Mouse (Mus musculus): Measurements from ENCODE around the gene Smarca2. TPM values are rescaled to one million over a fixed set of nuclear protein-coding genes. Genes with fewer than 3 reads are reported as not detected.
"Not testable (repeated sequence)": the region's sequence is repeated elsewhere in the genome, so short reads cannot be mapped to it uniquely, and the experiment has no call there.

The Smarca2 gene
- polyA plus RNA-seq, 1 experiment from 2014 or later: 140 TPM

- Histone ChIP-seq H3K9me3 (ENCODE audit: control insufficient read depth, low read length) (no peaks in the 10 kb centered on the region), H3K4me3 (replicated peaks; ENCODE audit: low read depth, low read length) (no peak overlapping the region), H3K9ac (replicated peaks; ENCODE audit: low read length) (no peak overlapping the region), H3K36me3 (ENCODE audit: control insufficient read depth, insufficient read depth, low read length) (no peaks in the 10 kb centered on the region), H3K27me3 (ENCODE audit: control insufficient read depth, insufficient read depth, low read length) (no peaks in the 10 kb centered on the region), H3K4me1 (ENCODE audit: control insufficient read depth, insufficient read depth, low read length) (no peaks in the 10 kb centered on the region), H3K4me2 (ENCODE audit: low read length) (no peak overlapping the region), H3K27ac (replicated peaks; ENCODE audit: low read depth, low read length) (no peak overlapping the region)
- DNase-seq: no peak
- WGBS: 89% methylated on average over 5 of the region's 5 CpGs
- no peak for ATAC-seq (ENCODE audit: low FRiP score, low TSS enrichment)
Measured at GRCm38 (mm10) chr19:26666303-26666702, 61.5 kb downstream of the Smarca2 start.

DNA sequence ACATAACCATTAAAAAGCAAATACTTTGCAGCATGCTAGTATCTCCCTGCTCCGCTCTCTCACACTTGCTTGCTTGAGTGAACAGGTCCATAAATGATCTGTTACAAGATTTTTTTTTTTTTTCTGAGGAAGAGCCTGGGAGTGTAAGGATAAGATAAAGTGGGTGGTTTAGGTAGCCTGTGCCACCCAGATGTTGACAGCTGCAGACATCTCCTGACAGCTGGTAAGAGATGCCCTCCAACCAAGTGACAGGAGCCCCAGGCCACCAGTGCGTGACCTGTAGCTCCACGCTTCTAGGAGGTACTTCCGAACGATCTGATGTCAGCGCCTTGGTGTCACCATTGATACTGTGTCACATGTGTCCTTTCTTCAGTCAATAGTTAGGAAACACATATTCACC lies 65.2 kb downstream of the Smarca2 start:
- Histone ChIP-seq H3K36me3 (ENCODE audit: control insufficient read depth, insufficient read depth, low read length) (peaks cover 13% of the 10 kb centered on the region), H3K4me1 (ENCODE audit: control insufficient read depth, insufficient read depth, low read length) (no peaks in the 10 kb centered on the region), H3K27me3 (ENCODE audit: control insufficient read depth, insufficient read depth, low read length) (no peaks in the 10 kb centered on the region), H3K4me3 (replicated peaks; ENCODE audit: low read depth, low read length) (no peak overlapping the region), H3K27ac (replicated peaks; ENCODE audit: low read depth, low read length) (no peak overlapping the region), H3K4me2 (ENCODE audit: low read length) (no peak overlapping the region), H3K9ac (replicated peaks; ENCODE audit: low read length) (no peak overlapping the region), H3K9me3 (ENCODE audit: control insufficient read depth, low read length) (no peaks in the 10 kb centered on the region)
- ATAC-seq (ENCODE audit: low FRiP score, low TSS enrichment): no peak
- WGBS: 89% methylated on average over 6 of the region's 6 CpGs
- DNase-seq: no peak

DNA sequence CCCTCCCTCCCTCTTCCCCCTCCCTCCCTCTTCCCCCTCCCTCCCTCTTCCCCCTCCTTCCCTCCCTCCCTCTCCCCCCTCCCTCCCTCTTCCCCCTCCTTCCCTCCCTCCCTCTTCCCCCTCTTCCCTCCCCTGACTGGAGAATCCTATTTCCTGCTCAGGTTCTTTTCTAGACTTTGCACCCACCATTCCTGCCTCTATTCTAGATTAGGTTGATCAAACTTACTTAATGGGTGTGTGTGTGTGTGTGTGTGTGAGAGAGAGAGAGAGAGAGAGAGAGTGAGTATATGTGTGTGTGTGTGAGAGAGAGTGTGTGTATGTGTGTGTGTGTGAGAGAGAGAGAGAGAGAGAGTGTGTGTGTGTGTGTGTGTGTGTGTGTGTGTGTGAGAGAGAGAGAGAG lies 66.6 kb downstream of the Smarca2 start:
- not testable (repeated sequence) for H3K4me3 ChIP-seq (replicated peaks; ENCODE audit: low read depth, low read length); H3K27me3 ChIP-seq (ENCODE audit: control insufficient read depth, insufficient read depth, low read length); H3K27ac ChIP-seq (replicated peaks; ENCODE audit: low read depth, low read length); ATAC-seq (ENCODE audit: low FRiP score, low TSS enrichment); H3K4me2 ChIP-seq (ENCODE audit: low read length); H3K4me1 ChIP-seq (ENCODE audit: control insufficient read depth, insufficient read depth, low read length); H3K9me3 ChIP-seq (ENCODE audit: control insufficient read depth, low read length); H3K9ac ChIP-seq (replicated peaks; ENCODE audit: low read length); DNase-seq
- H3K36me3 ChIP-seq (ENCODE audit: control insufficient read depth, insufficient read depth, low read length): peaks cover 13% of the 10 kb centered on the region

DNA sequence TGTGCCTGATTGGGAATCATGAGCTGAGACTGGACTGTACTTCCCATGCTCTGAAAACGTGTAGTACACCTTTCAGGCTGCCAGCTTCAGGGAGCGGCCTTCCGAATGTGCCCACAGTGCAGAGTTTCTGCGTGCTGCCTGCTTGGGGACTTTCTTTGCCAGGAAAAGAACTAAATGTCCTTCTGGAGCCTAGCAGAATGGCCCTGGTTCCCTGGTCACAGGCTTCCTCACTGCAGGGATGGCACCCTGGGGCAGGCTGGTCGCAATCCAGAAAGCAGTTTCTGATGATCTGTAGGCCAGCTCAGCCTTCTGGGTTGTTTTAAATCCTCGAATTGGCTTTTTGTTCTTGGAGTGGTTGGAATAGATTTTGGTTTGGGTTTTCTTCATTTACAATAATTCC lies 71.1 kb downstream of the Smarca2 start:
- H3K27me3 ChIP-seq (ENCODE audit: control insufficient read depth, insufficient read depth, low read length): no peaks in the 10 kb centered on the region
- ATAC-seq (ENCODE audit: low FRiP score, low TSS enrichment) (no peak), DNase-seq (no peak)
- H3K4me1 ChIP-seq (ENCODE audit: control insufficient read depth, insufficient read depth, low read length): 0 out of 2 replicates have a peak, but pooled peaks cover 7% of the 10 kb centered on the region
- WGBS: 42% methylated on average over 6 of the region's 6 CpGs
- no peaks in the 10 kb centered on the region for H3K9me3 ChIP-seq (ENCODE audit: control insufficient read depth, low read length)
- no peak overlapping the region for H3K9ac ChIP-seq (replicated peaks; ENCODE audit: low read length)
- no peak overlapping the region for H3K4me2 ChIP-seq (ENCODE audit: low read length)
- no peak overlapping the region for H3K4me3 ChIP-seq (replicated peaks; ENCODE audit: low read depth, low read length)
- peaks cover 13% of the 10 kb centered on the region for H3K36me3 ChIP-seq (ENCODE audit: control insufficient read depth, insufficient read depth, low read length)
- no peak overlapping the region for H3K27ac ChIP-seq (replicated peaks; ENCODE audit: low read depth, low read length)

DNA sequence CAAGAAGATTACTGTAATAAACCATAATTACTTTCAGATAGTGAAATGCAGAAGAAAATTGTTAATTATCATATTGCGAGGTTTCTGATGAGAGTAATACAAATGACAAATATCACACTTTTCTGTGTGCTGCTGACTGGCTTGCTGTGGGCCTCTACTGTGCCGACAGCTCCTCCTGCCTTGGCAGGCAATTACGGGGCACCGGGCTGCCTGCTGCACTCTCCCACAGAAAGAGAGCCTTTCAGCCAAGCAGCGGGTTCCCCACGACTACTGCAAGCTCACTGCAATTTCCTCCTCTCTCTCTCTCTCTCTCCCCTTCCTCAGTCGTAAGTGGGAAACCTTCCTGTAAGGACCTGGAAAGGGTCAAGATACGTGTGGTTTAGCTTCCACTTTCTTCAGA lies 73.7 kb downstream of the Smarca2 start:
- no peak overlapping the region for H3K27ac ChIP-seq (replicated peaks; ENCODE audit: low read depth, low read length)
- 0 out of 2 replicates have a peak, but pooled peaks cover 7% of the 10 kb centered on the region for H3K4me1 ChIP-seq (ENCODE audit: control insufficient read depth, insufficient read depth, low read length)
- ATAC-seq (ENCODE audit: low FRiP score, low TSS enrichment) (no peak), DNase-seq (peak; percentile 35)
- H3K9me3 ChIP-seq (ENCODE audit: control insufficient read depth, low read length): no peaks in the 10 kb centered on the region
- no peak overlapping the region for H3K4me2 ChIP-seq (ENCODE audit: low read length)
- WGBS: 46% methylated on average over 8 of the region's 8 CpGs
- no peak overlapping the region for H3K9ac ChIP-seq (replicated peaks; ENCODE audit: low read length)
- no peaks in the 10 kb centered on the region for H3K27me3 ChIP-seq (ENCODE audit: control insufficient read depth, insufficient read depth, low read length)
- no peak overlapping the region for H3K4me3 ChIP-seq (replicated peaks; ENCODE audit: low read depth, low read length)
- peaks cover 8% of the 10 kb centered on the region; the same call in 1 of the 2 replicates for H3K36me3 ChIP-seq (ENCODE audit: control insufficient read depth, insufficient read depth, low read length)

DNA sequence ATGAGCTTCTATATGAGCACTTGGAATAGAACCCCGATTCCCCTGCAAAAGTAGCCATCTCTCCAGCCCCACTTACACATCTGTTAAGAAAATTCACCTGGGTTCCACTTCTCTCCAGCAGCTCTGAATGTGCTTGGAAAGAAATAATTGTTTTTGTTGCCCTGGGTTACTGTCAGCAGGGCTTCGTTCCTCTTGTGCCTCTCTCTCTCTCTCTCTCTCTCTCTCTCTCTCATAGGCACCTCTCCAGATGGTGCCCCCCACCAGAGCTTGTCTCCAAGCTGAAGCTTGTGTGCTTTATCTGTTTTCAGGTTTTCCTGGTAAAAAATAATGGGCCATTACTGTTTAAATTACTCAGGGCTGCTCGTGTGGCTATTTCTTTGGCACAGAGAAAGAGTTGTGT lies 74.8 kb downstream of the Smarca2 start:
- Histone ChIP-seq H3K36me3 (ENCODE audit: control insufficient read depth, insufficient read depth, low read length) (0 out of 2 replicates have a peak, but pooled peaks cover 5% of the 10 kb centered on the region), H3K4me2 (ENCODE audit: low read length) (no peak overlapping the region), H3K4me1 (ENCODE audit: control insufficient read depth, insufficient read depth, low read length) (0 out of 2 replicates have a peak, but pooled peaks cover 7% of the 10 kb centered on the region), H3K9ac (replicated peaks; ENCODE audit: low read length) (no peak overlapping the region), H3K9me3 (ENCODE audit: control insufficient read depth, low read length) (no peaks in the 10 kb centered on the region), H3K4me3 (replicated peaks; ENCODE audit: low read depth, low read length) (no peak overlapping the region), H3K27ac (replicated peaks; ENCODE audit: low read depth, low read length) (peak overlapping the region; percentile 45), H3K27me3 (ENCODE audit: control insufficient read depth, insufficient read depth, low read length) (no peaks in the 10 kb centered on the region)
- 48% methylated on average over 3 of the region's 3 CpGs for WGBS
- no peak for ATAC-seq (ENCODE audit: low FRiP score, low TSS enrichment)
- peak; percentile 8 for DNase-seq

GRCm38 (mm10) chr19:26681549-26681948 lies 76.7 kb downstream of the Smarca2 start:
- ATAC-seq (ENCODE audit: low FRiP score, low TSS enrichment): no peak

GRCm38 (mm10) chr19:26682130-26682529 lies 77.3 kb downstream of the Smarca2 start:
- no peaks in the 10 kb centered on the region for H3K27me3 ChIP-seq (ENCODE audit: control insufficient read depth, insufficient read depth, low read length)
- no peak overlapping the region for H3K27ac ChIP-seq (replicated peaks; ENCODE audit: low read depth, low read length)
- no peak for ATAC-seq (ENCODE audit: low FRiP score, low TSS enrichment)
- no peaks in the 10 kb centered on the region for H3K9me3 ChIP-seq (ENCODE audit: control insufficient read depth, low read length)
- H3K4me2 ChIP-seq (ENCODE audit: low read length): no peak overlapping the region
- H3K36me3 ChIP-seq (ENCODE audit: control insufficient read depth, insufficient read depth, low read length): 0 out of 2 replicates have a peak, but pooled peaks cover 5% of the 10 kb centered on the region
- 83% methylated on average over 4 of the region's 4 CpGs for WGBS
- H3K4me3 ChIP-seq (replicated peaks; ENCODE audit: low read depth, low read length): no peak overlapping the region
- H3K4me1 ChIP-seq (ENCODE audit: control insufficient read depth, insufficient read depth, low read length): 0 out of 2 replicates have a peak, but pooled peaks cover 7% of the 10 kb centered on the region
- no peak overlapping the region for H3K9ac ChIP-seq (replicated peaks; ENCODE audit: low read length)
- DNase-seq: no peak

More at GRCm38 (mm10) chr19:26681549-26681948, 76.7 kb downstream of the Smarca2 start:
- 98% methylated on average over 8 of the region's 8 CpGs for WGBS
- Histone ChIP-seq H3K9ac (replicated peaks; ENCODE audit: low read length) (no peak overlapping the region), H3K27me3 (ENCODE audit: control insufficient read depth, insufficient read depth, low read length) (no peaks in the 10 kb centered on the region), H3K4me3 (replicated peaks; ENCODE audit: low read depth, low read length) (no peak overlapping the region), H3K27ac (replicated peaks; ENCODE audit: low read depth, low read length) (no peak overlapping the region), H3K4me1 (ENCODE audit: control insufficient read depth, insufficient read depth, low read length) (0 out of 2 replicates have a peak, but pooled peaks cover 7% of the 10 kb centered on the region), H3K9me3 (ENCODE audit: control insufficient read depth, low read length) (no peaks in the 10 kb centered on the region), H3K36me3 (ENCODE audit: control insufficient read depth, insufficient read depth, low read length) (0 out of 2 replicates have a peak, but pooled peaks cover 5% of the 10 kb centered on the region), H3K4me2 (ENCODE audit: low read length) (no peak overlapping the region)
- DNase-seq: no peak

DNA sequence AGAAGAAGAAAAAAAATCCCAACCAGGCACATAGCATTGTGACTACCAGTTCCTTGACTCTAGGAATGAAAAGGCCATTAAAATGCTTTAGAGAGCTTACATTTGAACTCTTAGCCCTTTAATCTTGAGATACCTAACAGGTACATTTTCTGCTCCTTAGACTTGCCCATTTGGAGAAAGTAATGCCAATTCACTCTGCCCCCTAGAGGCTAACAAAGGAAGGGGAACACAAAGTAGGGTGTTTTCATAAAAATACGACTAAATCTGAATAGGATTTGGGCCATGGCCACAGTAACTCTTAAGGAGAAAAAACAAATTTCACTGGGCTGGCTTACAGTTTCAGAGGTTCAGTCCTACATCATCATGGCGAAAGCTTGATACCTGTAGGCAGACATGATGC lies 77.9 kb downstream of the Smarca2 start:
- no peak overlapping the region for H3K27ac ChIP-seq (replicated peaks; ENCODE audit: low read depth, low read length)
- H3K4me2 ChIP-seq (ENCODE audit: low read length): no peak overlapping the region
- no peak overlapping the region for H3K4me3 ChIP-seq (replicated peaks; ENCODE audit: low read depth, low read length)
- H3K4me1 ChIP-seq (ENCODE audit: control insufficient read depth, insufficient read depth, low read length): 0 out of 2 replicates have a peak, but pooled peaks cover 7% of the 10 kb centered on the region
- H3K27me3 ChIP-seq (ENCODE audit: control insufficient read depth, insufficient read depth, low read length): no peaks in the 10 kb centered on the region
- DNase-seq (no peak), ATAC-seq (ENCODE audit: low FRiP score, low TSS enrichment) (no peak)
- 0 out of 2 replicates have a peak, but pooled peaks cover 5% of the 10 kb centered on the region for H3K36me3 ChIP-seq (ENCODE audit: control insufficient read depth, insufficient read depth, low read length)
- WGBS: 92% methylated on average over 2 of the region's 2 CpGs
- no peak overlapping the region for H3K9ac ChIP-seq (replicated peaks; ENCODE audit: low read length)
- no peaks in the 10 kb centered on the region for H3K9me3 ChIP-seq (ENCODE audit: control insufficient read depth, low read length)

Measured in midbrain, embryonic 14.5 days (tissue).